Mouse (Mus musculus): Measurements from ENCODE around the gene C1qa.

The C1qa gene

DNA sequence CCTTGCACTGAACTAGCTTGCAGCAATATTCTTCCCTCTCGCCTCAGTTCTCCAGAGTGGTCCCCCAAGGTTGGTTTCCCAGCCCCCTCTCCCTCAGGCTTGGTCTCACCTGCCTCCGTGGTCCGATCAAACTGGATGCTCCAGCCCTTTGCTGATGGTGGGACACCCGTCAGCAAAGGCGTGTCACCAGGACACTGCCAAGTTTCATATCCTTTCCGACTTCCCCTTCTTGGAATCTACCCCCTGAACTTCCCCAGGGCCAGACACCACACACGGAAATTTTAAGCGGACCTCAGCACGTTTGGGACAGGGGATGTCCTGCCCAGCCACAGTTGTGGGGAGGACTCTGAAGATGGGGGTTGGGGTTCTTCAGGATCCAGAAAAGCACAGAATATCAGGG, at the start of gene C1qa:
TSS of gene C1qa (minus strand) at position 167 of the 400 bp plus-strand sequence.
- in situ Hi-C loops (cut with MboI, MseI): loop anchor here (10.0 kb wide), 1 partner anchor 176 kb away; no protein-coding TSS in a partner anchor

DNA sequence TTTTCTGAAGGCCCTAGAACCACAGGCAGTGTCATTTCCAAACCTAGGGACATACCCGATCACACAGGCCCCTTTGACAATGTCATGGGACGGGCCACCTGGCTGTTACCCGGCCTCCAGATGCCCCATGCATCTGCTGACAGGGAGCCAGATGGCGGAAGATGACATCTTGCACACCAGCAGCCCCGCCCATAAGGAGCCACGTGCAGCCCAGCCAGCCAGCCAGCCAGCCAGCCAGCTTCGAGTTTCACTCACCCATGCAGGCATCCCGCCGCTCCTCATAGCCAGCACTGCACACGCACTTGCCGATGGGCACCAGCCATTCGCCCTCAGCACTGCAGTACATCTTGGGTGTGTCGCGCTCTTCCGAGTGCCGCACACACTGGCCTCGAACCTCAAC, 46.8 kb upstream of the C1qa start:
- in situ Hi-C loops (cut with MboI, MseI): no loop called here

DNA sequence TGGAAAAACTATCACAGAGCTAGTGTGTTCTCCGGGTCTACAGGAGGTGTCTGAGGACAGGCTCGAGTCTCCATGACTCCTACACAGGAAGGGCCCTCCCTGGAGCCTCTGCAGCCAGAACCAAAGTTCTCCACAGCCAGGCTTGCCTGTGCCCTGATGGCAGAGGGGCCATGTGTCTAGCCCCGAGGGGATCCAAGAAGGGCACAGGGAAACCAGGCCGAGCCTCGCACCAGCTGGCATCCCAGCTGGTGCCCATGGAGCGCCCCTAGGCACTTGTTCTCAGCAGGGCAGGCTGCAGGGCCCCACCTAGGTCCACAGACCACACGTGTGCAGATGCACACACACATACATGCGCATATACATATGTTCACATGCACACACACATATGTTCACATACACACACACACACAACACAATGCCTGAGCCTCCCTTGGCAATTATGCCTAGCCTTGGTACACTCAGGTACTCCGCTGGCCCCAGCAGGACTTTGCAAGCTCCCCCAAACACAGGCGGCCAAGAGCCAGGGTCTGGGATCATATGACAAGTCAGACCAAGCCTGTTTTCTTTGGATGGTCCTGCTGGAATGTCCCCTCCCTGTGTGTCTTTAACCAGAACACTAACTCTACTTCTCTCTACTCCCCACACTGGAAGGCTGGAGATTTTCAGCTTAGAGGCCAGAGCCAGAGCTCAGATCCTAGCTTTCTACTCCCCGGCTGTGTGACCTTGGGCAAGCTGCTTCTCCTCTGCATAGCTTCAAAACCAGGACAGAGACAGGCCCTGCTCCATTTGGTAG, 46.2 kb upstream of the C1qa start:
- in situ Hi-C loops (cut with MboI, MseI): no loop called here

DNA sequence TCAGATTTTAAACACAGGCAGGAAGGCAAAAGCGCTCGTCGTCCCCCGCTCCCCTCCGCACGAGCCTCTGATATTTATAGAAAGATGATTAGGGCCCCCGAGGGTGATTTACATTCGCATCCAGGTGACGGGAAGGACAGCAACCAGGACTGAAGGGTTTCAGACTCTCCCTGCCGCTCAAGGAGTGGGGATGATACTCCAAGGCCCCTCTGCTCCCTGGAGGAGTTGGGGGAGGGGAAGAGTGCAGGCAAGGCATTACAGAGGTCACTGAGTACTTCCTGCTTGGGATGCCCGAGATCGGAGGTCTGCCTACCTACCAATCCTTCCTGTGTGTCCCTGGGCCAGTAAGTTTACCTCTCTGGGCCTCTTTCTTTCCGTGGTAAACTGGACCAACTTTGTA, 44.6 kb upstream of the C1qa start:
- in situ Hi-C loops (cut with MboI, MseI): no loop called here

DNA sequence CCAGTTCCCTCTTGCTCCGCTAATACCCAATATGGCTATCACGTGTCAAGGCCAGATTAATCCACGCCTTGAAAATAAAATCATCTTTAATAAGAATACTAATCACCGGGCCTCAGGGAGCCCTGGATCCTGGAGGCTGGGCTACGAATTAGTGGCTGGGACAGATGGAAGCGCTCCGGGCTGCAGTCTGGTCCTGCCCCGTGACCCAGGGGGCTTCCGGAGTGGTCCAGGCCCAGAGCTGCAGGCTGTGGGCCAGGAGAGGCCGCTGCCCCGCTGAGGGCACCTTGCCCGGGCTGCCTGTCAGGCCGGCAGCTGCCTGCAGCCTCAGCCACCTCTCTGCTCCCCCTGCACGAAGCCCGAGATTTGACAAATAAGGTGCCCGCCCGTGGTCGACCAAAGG, 44.2 kb upstream of the C1qa start:
- in situ Hi-C loops (cut with MboI, MseI): no loop called here

DNA sequence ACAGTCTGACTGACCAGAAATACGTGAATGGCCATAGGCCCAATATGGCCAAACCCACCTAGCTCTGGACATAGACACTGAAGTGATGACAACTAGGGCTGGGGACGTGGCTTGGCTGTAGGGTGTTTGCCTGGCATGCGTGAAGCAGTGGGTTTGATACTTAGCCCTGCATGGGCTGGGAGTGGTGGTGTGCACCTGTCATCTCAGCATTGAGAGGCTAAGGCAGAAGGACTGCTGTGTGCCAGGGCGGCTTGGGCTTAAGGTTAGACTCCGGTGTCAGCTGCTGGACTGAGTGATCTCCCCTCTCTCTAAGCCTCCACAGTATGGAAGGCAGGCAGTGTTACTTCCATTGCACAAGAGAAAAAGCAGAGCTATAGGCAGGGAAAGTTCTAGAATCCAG, 39.3 kb upstream of the C1qa start:
- in situ Hi-C loops (cut with MboI, MseI): loop anchor here (10.0 kb wide), 1 partner anchor 137 kb away; no protein-coding TSS in a partner anchor

DNA sequence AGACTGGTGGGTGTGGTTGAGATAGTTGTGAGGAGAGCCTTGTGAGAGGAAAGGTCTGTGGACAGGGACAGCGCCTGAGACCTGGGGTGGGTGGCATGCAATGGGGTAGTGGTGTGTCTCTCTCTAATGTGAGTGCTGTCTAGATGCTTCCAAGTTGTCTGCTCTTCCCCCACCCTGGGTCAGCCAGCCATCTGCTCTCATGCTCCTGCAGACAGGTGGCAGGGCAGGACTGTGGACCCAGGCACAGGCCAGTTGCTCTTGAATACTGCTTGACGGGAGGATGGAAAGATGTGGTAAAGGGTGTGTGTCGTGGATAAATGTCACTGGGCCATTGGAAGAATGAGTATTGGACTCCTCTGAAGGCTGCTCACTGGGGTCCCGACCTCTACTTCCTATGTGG, 38.7 kb upstream of the C1qa start:
- in situ Hi-C loops (cut with MboI, MseI): loop anchor here (10.0 kb wide), 1 partner anchor 137 kb away; no protein-coding TSS in a partner anchor

DNA sequence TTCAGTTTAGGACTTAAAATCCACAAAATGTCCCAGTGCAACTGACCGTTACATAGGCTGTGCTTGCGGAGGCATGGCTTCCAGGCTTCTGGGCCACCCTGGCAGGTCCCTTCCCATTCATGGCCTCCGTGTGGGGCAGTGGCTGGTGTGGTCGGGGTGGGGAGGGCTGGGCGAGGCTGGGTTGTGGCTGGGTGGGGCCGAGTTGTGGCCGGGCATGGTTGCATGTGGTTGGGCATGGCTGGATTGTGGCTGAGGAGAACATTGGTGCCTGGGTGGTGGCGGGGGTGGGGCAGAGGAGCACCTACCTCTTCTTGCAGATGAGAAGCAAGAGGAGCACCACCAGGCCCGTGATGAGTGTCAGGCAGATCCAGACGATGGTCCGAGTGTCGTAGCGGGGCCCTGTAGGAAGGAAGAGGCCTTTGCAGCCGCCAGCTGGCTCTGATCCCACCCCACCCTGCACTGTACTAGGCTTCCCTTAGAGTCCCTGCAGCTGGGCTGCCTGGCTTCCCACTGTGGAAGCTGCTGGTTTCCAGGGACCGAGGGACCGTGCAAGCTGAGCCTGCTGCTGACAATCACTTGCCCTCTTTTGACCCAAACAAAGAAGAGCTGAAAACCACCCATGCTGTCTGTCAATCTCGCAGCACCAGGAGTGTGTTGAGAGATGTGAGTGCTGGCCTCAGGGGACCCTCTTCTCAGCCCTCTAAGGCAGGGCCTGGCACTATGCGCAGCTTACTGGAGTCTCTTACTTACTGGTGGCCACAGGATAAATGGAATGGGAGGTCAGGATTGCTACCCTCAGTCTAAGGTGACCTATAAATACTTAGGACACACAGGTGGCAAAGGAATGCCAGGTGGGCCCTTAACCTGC, 36.4 kb upstream of the C1qa start:
- in situ Hi-C loops (cut with MboI, MseI): loop anchor here (10.0 kb wide), 1 partner anchor 140 kb away; no protein-coding TSS in a partner anchor

DNA sequence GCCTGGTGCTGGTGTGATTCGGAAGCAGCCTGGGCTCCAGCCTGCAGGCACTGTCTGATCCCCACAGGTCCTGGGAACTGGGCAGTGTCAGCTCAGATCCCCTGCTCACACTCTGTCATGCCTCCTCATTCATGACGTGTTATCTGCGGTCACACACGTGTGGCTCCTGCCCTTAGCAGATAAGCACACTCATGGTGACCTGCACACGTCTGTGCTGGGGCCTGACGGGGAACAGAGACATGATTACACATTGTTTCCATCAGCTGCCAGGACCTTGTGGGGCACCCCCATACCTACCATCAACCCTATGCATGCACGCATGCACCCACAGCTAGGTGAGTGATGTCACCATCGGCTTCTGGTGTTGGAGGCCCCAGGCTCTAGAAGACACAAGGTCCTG, 31.9 kb upstream of the C1qa start:
- in situ Hi-C loops (cut with MboI, MseI): loop anchor here (10.0 kb wide), 1 partner anchor 144 kb away; no protein-coding TSS in a partner anchor

DNA sequence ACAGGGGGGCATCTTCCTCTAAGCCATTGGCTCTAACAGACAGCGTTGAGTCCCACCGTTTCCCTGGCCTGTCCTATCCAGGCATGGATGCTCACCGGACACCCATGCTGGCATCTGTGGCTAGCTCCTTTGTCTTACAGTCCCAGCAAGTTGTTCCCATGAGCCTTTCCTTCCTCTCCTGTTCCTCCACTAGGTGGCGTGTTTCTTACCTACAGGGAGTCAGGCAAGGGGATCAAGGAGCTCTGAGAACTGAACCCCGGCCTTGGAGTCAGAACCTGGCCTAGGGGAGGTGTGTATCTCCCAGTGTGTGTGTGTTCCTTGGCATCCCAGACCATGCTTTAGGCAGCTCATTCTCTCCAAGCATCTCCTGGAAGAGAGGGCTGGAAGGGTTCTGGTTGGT, 30.3 kb upstream of the C1qa start:
- in situ Hi-C loops (cut with MboI, MseI): no loop called here

DNA sequence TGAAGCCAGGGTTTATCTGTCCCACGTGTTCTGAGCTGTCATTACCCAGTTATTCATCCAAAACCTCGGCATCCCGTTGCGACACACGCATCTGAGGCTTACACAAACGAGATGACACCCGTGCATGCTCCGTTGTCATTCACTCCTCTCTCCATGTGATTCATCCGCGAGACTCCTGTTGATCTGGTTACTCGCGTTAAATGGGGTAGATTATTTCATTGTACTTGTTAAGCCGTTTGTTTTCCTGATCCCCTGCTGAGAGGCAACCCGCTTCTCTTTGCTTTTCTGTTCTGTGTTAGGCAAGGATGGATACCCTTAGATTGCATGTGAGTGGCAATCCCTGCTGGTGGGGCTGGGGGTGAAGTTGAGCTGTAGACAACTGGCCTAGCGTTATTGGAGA, 27.2 kb upstream of the C1qa start:
- in situ Hi-C loops (cut with MboI, MseI): no loop called here

DNA sequence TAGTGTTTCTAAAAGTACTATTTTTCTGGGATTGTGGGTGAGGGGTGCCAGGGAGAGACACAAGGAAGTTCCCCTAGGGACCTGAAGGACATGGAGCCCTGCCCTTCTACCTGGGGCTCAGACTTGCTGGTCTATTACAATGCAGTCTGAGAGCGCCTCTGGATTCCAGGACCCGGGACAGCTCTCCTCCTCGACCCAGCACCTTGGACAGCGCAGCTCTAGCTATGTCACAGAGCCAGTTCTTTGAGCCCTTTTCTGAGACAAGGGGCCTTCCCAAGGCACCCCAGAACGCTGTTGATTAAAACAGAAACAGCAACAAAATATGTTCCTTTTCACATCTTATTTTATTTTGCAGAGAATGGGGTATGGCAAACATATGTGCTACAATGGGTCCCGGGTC, 25.9 kb upstream of the C1qa start:
- in situ Hi-C loops (cut with MboI, MseI): no loop called here

DNA sequence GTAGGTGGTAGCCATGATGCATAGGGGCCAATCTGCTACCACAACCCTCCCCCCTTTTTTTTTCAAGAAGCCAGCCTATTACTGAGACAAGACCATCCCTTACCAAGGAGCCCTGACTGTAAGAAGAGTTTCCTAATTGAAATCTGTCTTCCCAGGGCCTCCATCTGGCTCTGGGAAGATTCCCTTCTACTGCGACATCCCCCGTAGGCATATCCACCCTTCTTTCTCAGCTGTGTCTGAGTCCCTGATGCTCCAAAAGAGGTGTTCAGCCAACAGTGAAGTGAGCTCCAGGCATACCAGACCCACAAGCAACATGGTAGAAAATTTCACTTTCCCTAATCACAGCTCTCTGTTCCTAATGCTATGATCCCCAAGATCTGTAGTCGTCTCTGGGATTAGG, 20.9 kb upstream of the C1qa start:
- in situ Hi-C loops (cut with MboI, MseI): no loop called here

DNA sequence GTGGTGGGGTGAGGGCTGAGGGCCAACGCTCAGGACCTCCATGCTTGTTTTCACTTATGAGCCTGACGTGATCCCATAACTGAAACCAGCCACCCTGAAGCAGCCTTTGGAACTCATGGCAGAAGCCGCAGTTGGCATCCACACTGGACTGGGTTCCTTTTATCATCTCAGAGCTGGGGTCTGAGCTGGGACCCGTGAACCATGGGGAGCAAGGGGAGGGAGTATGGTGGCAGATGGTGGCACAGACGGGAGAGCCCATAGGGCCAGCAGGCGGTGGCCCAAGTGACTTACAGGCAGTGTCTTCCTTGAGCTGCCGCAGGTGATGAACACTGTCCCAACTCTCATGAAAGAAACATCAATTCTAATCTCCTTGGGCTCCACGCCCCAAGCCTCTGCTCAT, 20.2 kb upstream of the C1qa start:
- in situ Hi-C loops (cut with MboI, MseI): no loop called here

DNA sequence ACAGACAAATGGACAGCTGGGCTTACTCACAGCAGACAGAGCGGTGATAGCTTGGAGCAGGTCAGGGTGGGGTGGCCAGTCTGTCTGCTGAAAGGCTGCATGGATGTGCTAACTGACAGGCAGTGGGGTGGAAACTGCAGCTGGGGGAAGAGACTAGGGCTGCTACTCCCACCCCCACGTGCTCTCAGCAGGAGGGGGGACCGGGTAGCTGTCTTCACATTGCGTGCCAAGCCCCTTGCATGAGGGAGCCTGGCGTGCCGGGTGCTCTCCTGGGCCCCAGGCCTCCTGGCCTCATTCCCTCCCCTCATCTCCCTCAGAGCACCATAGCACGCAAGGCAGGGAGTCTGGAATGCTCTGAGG, 18.5 kb upstream of the C1qa start:
- in situ Hi-C loops (cut with MboI, MseI): no loop called here

DNA sequence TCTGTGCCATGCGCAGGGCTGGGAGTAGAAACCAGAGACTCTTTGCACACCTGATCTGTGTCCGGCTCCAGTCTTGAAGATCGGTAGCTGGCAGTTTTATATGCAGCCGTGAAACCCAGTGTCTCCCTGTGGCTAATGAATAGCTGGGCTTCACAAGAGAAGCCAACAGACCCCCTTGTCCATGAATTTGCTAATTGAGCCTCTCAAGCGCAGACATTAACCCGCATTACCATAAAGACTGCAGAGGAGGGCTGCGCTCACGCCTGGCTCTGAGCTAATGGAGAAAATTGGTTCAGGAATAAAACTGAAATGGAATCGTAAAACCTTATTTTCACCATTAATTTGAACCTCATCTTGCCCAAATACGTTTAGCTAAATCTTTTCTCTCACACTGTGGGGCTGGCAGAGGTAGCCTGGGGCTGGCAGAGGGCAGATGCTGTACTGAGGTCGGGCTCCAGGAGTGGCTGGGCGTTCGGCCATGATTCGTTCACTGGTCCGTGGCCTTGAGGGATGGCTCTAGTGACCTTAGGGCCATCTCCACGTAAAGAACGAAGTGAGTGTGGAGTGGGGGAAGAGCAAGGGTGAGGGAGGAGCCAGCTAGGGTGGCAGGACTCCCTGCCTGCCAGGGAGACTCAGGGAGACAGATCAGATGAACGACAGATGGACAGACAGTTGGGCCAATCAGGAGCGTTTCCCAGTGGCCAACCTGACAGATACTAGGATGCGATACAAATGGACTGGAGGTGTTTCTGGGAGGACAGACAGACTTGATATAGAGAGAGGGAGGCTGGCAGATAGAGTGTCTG, 18.0 kb upstream of the C1qa start:
- in situ Hi-C loops (cut with MboI, MseI): no loop called here

DNA sequence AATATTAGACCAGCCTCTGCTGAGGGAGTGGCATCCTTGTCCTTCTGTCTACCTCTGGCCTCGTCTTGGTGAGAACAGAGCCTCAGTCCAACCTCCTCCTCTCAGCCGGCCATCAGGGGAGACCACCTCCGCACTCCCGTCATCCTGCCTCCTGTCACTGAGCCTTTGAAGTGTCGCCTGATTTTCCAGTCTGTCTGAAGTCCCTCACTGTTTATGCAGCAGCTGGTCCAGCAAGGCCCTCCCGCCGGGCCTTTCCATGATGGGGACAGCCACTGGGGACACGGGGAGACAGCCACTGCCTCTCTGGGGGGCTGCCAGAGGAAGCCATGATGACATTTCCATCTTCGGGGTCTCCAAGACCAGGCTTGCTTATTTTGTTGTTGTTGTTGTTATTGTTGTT, 14.2 kb upstream of the C1qa start:
- in situ Hi-C loops (cut with MboI, MseI): no loop called here

DNA sequence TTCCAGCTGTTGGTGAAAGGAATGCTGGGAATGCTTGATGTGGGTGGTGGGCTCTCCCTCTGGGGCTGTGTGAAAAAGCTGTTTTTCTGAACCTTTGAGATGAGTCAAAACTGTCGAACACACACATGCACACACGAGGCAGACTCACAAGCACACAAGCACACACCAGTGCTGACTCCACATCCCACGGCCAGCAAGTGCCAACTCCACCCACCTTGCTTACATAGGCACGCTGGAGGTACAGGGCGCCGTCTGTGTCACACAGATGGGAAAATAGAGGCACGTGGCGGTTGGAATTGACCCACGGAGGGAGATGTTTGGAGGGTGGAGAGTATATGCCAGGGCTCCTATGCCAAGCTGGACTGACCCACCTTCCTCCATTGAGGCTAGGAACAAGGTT, 13.2 kb upstream of the C1qa start:
- in situ Hi-C loops (cut with MboI, MseI): no loop called here

DNA sequence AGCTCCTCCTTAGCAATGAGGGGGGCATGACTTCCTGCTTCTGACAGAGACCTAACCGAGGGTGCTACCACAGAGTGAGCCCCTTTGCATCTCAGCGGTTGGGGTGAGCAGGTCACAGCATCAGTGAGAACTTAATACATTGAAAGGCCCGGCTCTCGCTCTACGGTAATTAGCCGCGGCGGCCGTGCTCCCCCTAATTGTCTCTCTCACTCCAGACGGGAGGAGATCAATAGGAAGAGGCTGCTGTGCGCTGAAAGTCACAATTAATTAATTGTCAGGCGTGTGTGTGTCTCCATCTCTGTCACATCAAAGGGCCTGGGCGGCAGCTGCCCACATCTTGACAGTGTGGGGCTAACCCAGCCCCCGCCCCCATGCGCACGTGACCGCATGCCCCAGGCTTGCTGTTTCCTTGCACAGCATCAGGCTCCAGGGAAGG, 12.6 kb upstream of the C1qa start:
- in situ Hi-C loops (cut with MboI, MseI): no loop called here

DNA sequence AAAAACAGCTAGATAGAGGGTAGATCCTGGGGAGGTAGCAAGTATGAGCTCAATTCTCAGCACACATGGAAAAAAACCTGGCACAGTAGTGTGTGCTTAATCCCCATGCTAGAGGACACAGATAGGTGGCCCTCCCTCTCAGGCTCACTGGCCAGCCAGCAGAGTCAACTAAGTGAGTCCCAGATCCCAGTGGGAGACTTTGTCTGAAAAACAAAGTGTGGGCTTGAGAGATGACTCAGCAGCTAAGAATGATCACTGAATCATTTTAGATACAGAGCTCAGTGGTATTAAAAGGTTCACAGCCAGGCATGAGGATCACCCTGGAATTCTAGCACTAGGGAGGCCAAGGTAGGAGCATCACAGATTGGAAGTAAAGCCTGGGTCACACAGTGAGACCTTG, 9.2 kb upstream of the C1qa start:
- in situ Hi-C loops (cut with MboI, MseI): no loop called here

DNA sequence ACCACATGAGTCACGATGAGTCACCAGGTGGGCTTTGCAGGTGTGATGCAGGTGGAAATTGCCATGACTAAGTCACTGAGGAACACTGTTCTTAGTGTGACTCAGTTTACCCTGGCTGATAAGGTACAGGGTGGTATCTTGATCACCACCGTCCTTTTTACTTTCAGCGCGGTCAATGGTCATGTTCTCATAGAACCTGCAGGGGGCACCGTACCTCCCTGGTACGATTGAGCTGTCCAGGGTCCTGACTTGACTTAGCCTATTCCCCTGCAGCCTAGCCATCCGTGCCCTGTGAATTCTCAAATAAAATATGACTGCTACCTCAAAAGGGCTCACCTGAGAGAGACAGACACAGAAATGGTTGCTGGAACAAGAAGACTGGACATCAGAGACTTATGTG, 8.4 kb upstream of the C1qa start:
- in situ Hi-C loops (cut with MboI, MseI): no loop called here
